In genomic region chr13:37882521-37882920, GRCm38 (mm10) we compare ENCODE assay signal across 11 mouse cellular contexts.
DNase-seq lines count a peak whose midpoint lies in the region; TF ChIP-seq lines count a peak whose summit lies in the region.
"Had no signal": no experiment of that assay in that cellular context is flagged by ENCODE, and none has a peak within 500 bp of the region (broad histone marks: within the 10 kb centered on the region; RNA-seq: fewer than 3 reads in every experiment).

No protein-coding gene starts in this region.

- H3K27me3 ChIP-seq in heart, adult 2 months (ENCODE audit: control insufficient read depth, insufficient read depth, low read length): no peaks in the 10 kb centered on the region
- no peaks in the 10 kb centered on the region for H3K27me3 ChIP-seq in limb, embryonic 10.5 days (ENCODE audit: low read depth, poor library complexity, severe bottlenecking)
- H3K27me3 ChIP-seq in embryonic facial prominence, embryonic 10.5 days (replicated peaks; ENCODE audit: low read depth, poor library complexity, severe bottlenecking): no peaks in the 10 kb centered on the region
- H3K27me3 ChIP-seq: midbrain, embryonic 12.5 days had no signal

- no peak for TF ChIP-seq CTCF in heart, adult 2 months (IDR thresholded peaks at IDR 0.05)

- no peak overlapping the region for H3K9ac ChIP-seq in heart, adult 2 months (ENCODE audit: low read depth, low read length)
- H3K9ac ChIP-seq: midbrain, embryonic 12.5 days had no signal

- no peaks in the 10 kb centered on the region for H3K9me3 ChIP-seq in limb, embryonic 10.5 days (replicated peaks)
- no peaks in the 10 kb centered on the region for H3K9me3 ChIP-seq in embryonic facial prominence, embryonic 10.5 days
- H3K9me3 ChIP-seq: midbrain, embryonic 12.5 days had no signal

- no peak overlapping the region for H3K4me3 ChIP-seq in heart, adult 2 months
- no peak overlapping the region for H3K4me3 ChIP-seq in limb, embryonic 10.5 days
- H3K4me3 ChIP-seq in embryonic facial prominence, embryonic 10.5 days: no peak overlapping the region
- H3K4me3 ChIP-seq: erythroblast, embryonic 14.5 days; midbrain, embryonic 12.5 days had no signal

- no peak for TF ChIP-seq EP300 in heart, adult 2 months (IDR thresholded peaks at IDR 0.05; ENCODE audit: insufficient read depth, low read depth, low read length)

- peaks cover 6% of the 10 kb centered on the region for H3K79me2 ChIP-seq in heart, adult 2 months (replicated peaks; ENCODE audit: control insufficient read depth, insufficient read depth, low read length)

- H3K36me3 ChIP-seq in heart, adult 2 months (ENCODE audit: control insufficient read depth, insufficient read depth, low read length): peaks cover 13% of the 10 kb centered on the region
- H3K36me3 ChIP-seq in limb, embryonic 10.5 days: no peaks in the 10 kb centered on the region
- H3K36me3 ChIP-seq in embryonic facial prominence, embryonic 10.5 days (replicated peaks): no peaks in the 10 kb centered on the region
- H3K36me3 ChIP-seq: midbrain, embryonic 12.5 days had no signal

- H3K27ac ChIP-seq in heart, adult 2 months: peak overlapping the region; percentile 43
- H3K27ac ChIP-seq in limb, embryonic 10.5 days: 0 out of 2 replicates have a peak overlapping the region, but pooled peaks have one; percentile 25
- no peak overlapping the region for H3K27ac ChIP-seq in embryonic facial prominence, embryonic 10.5 days (replicated peaks)
- H3K27ac ChIP-seq: midbrain, embryonic 12.5 days had no signal

- DNase-seq in heart, adult 2 months: peak; percentile 49 to 67
- DNase-seq in heart, postnatal 25 days (ENCODE audit: low spot score): no peak
- DNase-seq in adrenal gland, postnatal 10 days: peak; percentile 83
- no peak for DNase-seq in limb, embryonic 10.5 days (ENCODE audit: low spot score)
- DNase-seq in skeletal muscle tissue, adult 2 months (ENCODE audit: low read depth, low spot score): peak; percentile 90
- no peak for DNase-seq in embryonic facial prominence, embryonic 10.5 days (ENCODE audit: low spot score)
- no peak for DNase-seq in left cerebral cortex, adult 9 months (ENCODE audit: low spot score in 2 of 2)
- DNase-seq in spleen, postnatal 14 days (ENCODE audit: low spot score in 2 of 2): no peak
- DNase-seq: cerebellum, adult 18-20 months had no signal

- no peak for TF ChIP-seq POLR2A in heart, adult 2 months (IDR thresholded peaks at IDR 0.05; ENCODE audit: insufficient read depth, low read depth, low read length)

- H3K4me1 ChIP-seq in heart, adult 2 months (ENCODE audit: control insufficient read depth, insufficient read depth, low read length): peaks cover 40% of the 10 kb centered on the region
- H3K4me1 ChIP-seq in limb, embryonic 10.5 days: peaks cover 17% of the 10 kb centered on the region
- peaks cover 24% of the 10 kb centered on the region for H3K4me1 ChIP-seq in embryonic facial prominence, embryonic 10.5 days
- H3K4me1 ChIP-seq: midbrain, embryonic 12.5 days had no signal

- WGBS in heart, adult 2 months: 31% methylated on average over 8 of the region's 8 CpGs
- 77% methylated on average over 8 of the region's 8 CpGs for WGBS in limb, embryonic 10.5 days
- 91% methylated on average over 8 of the region's 8 CpGs for WGBS in embryonic facial prominence, embryonic 10.5 days

- intact Hi-C loops in heart, adult 2 months (cut with DNase I): loop anchor here (5.0 kb wide), 1 partner anchor 55 kb away; no protein-coding TSS in a partner anchor
- intact Hi-C loops in heart, postnatal 25 days (cut with DNase I): no loop called here

Comparison
In these comparisons a context has a peak if more than half of its experiments do, and no peak if none do; other contexts are left out.
1. DNase-seq: peak in heart, adult 2 months (2 of 2), adrenal gland, postnatal 10 days (single experiment) and skeletal muscle tissue, adult 2 months (single experiment); none in heart, postnatal 25 days (single experiment), limb, embryonic 10.5 days (single experiment), embryonic facial prominence, embryonic 10.5 days (single experiment), left cerebral cortex, adult 9 months (0 of 2) and spleen, postnatal 14 days (0 of 2).